Comparison of ENCODE assay signal across 27 mouse cellular contexts in genomic region chr19:55694651-55695050, GRCm38 (mm10). TPM values are rescaled to one million over a fixed set of nuclear protein-coding genes. Genes with fewer than 3 reads are reported as not detected.
DNase-seq lines count a peak whose midpoint lies in the region; ATAC-seq lines count a peak whose summit lies in the region.
"Had no signal": no experiment of that assay in that cellular context is flagged by ENCODE, and none has a peak within 500 bp of the region (broad histone marks: within the 10 kb centered on the region; RNA-seq: fewer than 3 reads in every experiment).

No protein-coding gene starts in this region.

- no peak for ATAC-seq in heart, embryonic 12.5 days (ENCODE audit: insufficient number of reproducible peaks, low FRiP score)
- ATAC-seq in neural tube, embryonic 13.5 days (ENCODE audit: low read depth) = no peak
- no peak for ATAC-seq in forebrain, embryonic 15.5 days (replicated peaks)
- ATAC-seq in midbrain, embryonic 16.5 days = no peak
- ATAC-seq in CD4-positive, CD25-positive, alpha-beta regulatory T cell, adult 4 months = no peak
- ATAC-seq: intestine, embryonic 15.5 days; liver, postnatal 0 days; lung, postnatal 0 days had no signal

- H3K27ac ChIP-seq in heart, embryonic 10.5 days = no peak overlapping the region
- no peak overlapping the region for H3K27ac ChIP-seq in heart, embryonic 12.5 days (ENCODE audit: poor library complexity, severe bottlenecking)
- no peak overlapping the region for H3K27ac ChIP-seq in neural tube, embryonic 13.5 days (replicated peaks)
- H3K27ac ChIP-seq in forebrain, embryonic 15.5 days (replicated peaks) = no peak overlapping the region
- no peak overlapping the region for H3K27ac ChIP-seq in midbrain, embryonic 16.5 days (ENCODE audit: low read length)
- H3K27ac ChIP-seq: embryonic facial prominence, embryonic 13.5 days; heart, embryonic 15.5 days; hindbrain, embryonic 15.5 days; intestine, embryonic 15.5 days; layer of hippocampus, adult 2 months; macrophage; stomach, postnatal 0 days had no signal

- H3K9ac ChIP-seq in heart, embryonic 12.5 days = no peak overlapping the region
- H3K9ac ChIP-seq in neural tube, embryonic 13.5 days = 0 out of 2 replicates have a peak overlapping the region, but pooled peaks have one; percentile 9
- peak overlapping the region; percentile 11; the same call in 1 of the 2 replicates for H3K9ac ChIP-seq in forebrain, embryonic 15.5 days (replicated peaks)
- no peak overlapping the region for H3K9ac ChIP-seq in midbrain, embryonic 16.5 days (ENCODE audit: low read depth, low read length)
- H3K9ac ChIP-seq: embryonic facial prominence, embryonic 13.5 days; heart, embryonic 15.5 days; hindbrain, embryonic 15.5 days; intestine, embryonic 15.5 days; liver, postnatal 0 days had no signal

- 22% methylated on average over 13 of the region's 13 CpGs for WGBS in heart, embryonic 10.5 days
- 28% methylated on average over 13 of the region's 13 CpGs for WGBS in heart, embryonic 12.5 days
- WGBS in neural tube, embryonic 13.5 days = 21% methylated on average over 13 of the region's 13 CpGs
- 13% methylated on average over 13 of the region's 13 CpGs for WGBS in forebrain, embryonic 15.5 days
- WGBS in midbrain, embryonic 16.5 days = 11% methylated on average over 13 of the region's 13 CpGs

- H3K4me2 ChIP-seq in heart, embryonic 12.5 days = no peak overlapping the region
- no peak overlapping the region for H3K4me2 ChIP-seq in neural tube, embryonic 13.5 days
- peak overlapping the region; percentile 3; the same call in 1 of the 2 replicates for H3K4me2 ChIP-seq in forebrain, embryonic 15.5 days (replicated peaks)
- H3K4me2 ChIP-seq in midbrain, embryonic 16.5 days (ENCODE audit: low read length) = peak overlapping the region; percentile 36
- H3K4me2 ChIP-seq: embryonic facial prominence, embryonic 13.5 days; heart, embryonic 15.5 days; hindbrain, embryonic 15.5 days; intestine, embryonic 15.5 days; liver, embryonic 11.5 days had no signal

- no peaks in the 10 kb centered on the region for H3K36me3 ChIP-seq in heart, embryonic 10.5 days
- H3K36me3 ChIP-seq in heart, embryonic 12.5 days = no peaks in the 10 kb centered on the region
- no peaks in the 10 kb centered on the region for H3K36me3 ChIP-seq in neural tube, embryonic 13.5 days
- H3K36me3 ChIP-seq in forebrain, embryonic 15.5 days = no peaks in the 10 kb centered on the region
- H3K36me3 ChIP-seq in midbrain, embryonic 16.5 days (ENCODE audit: control insufficient read depth, insufficient read depth, low read length) = no peaks in the 10 kb centered on the region
- H3K36me3 ChIP-seq: embryonic facial prominence, embryonic 13.5 days; heart, embryonic 15.5 days; hindbrain, embryonic 15.5 days; intestine, embryonic 15.5 days had no signal

- H3K27me3 ChIP-seq in heart, embryonic 10.5 days (ENCODE audit: insufficient read depth, poor library complexity, severe bottlenecking) = peaks cover 60% of the 10 kb centered on the region
- H3K27me3 ChIP-seq in heart, embryonic 12.5 days (replicated peaks) = peaks cover 35% of the 10 kb centered on the region
- peaks cover 25% of the 10 kb centered on the region for H3K27me3 ChIP-seq in neural tube, embryonic 13.5 days
- no peaks in the 10 kb centered on the region for H3K27me3 ChIP-seq in forebrain, embryonic 15.5 days
- H3K27me3 ChIP-seq in midbrain, embryonic 16.5 days (ENCODE audit: control insufficient read depth, insufficient read depth, low read depth, low read length) = no peaks in the 10 kb centered on the region; the same call in 1 of the 2 replicates
- H3K27me3 ChIP-seq: intestine, embryonic 15.5 days had no signal

- no peaks in the 10 kb centered on the region for H3K9me3 ChIP-seq in heart, embryonic 10.5 days
- H3K9me3 ChIP-seq in heart, embryonic 12.5 days (replicated peaks) = no peaks in the 10 kb centered on the region
- H3K9me3 ChIP-seq in neural tube, embryonic 13.5 days = no peaks in the 10 kb centered on the region
- H3K9me3 ChIP-seq in forebrain, embryonic 15.5 days = no peaks in the 10 kb centered on the region
- no peaks in the 10 kb centered on the region for H3K9me3 ChIP-seq in midbrain, embryonic 16.5 days (replicated peaks; ENCODE audit: control insufficient read depth, low read length, poor library complexity, severe bottlenecking)
- H3K9me3 ChIP-seq: embryonic facial prominence, embryonic 13.5 days; heart, embryonic 15.5 days; hindbrain, embryonic 15.5 days; intestine, embryonic 15.5 days had no signal

- peaks cover 12% of the 10 kb centered on the region; the same call in 1 of the 2 replicates for H3K4me1 ChIP-seq in heart, embryonic 10.5 days
- H3K4me1 ChIP-seq in heart, embryonic 12.5 days (replicated peaks) = no peaks in the 10 kb centered on the region
- H3K4me1 ChIP-seq in neural tube, embryonic 13.5 days (replicated peaks) = peaks cover 8% of the 10 kb centered on the region
- peaks cover 9% of the 10 kb centered on the region for H3K4me1 ChIP-seq in forebrain, embryonic 15.5 days
- peaks cover 7% of the 10 kb centered on the region for H3K4me1 ChIP-seq in midbrain, embryonic 16.5 days (ENCODE audit: control insufficient read depth, insufficient read depth, low read length)

- 0 out of 2 replicates have a peak overlapping the region, but pooled peaks have one; percentile 18 for H3K4me3 ChIP-seq in heart, embryonic 10.5 days
- H3K4me3 ChIP-seq in heart, embryonic 12.5 days = no peak overlapping the region
- H3K4me3 ChIP-seq in neural tube, embryonic 13.5 days = no peak overlapping the region
- no peak overlapping the region for H3K4me3 ChIP-seq in forebrain, embryonic 15.5 days
- no peak overlapping the region for H3K4me3 ChIP-seq in midbrain, embryonic 16.5 days (ENCODE audit: low read depth, low read length)
- H3K4me3 ChIP-seq: embryonic facial prominence, embryonic 13.5 days; erythroblast, embryonic 14.5 days; heart, embryonic 15.5 days; hindbrain, embryonic 15.5 days; intestine, embryonic 15.5 days; layer of hippocampus, adult 2 months had no signal

- DNase-seq in heart, embryonic 10.5 days (ENCODE audit: low spot score) = no peak
- DNase-seq in neural tube, embryonic 10.5 days (ENCODE audit: extremely low spot score, low spot score) = no peak
- no peak for DNase-seq in frontal cortex, postnatal 25 days (ENCODE audit: low spot score in 2 of 2)
- DNase-seq: adrenal gland, postnatal 36 days; cerebellum, adult 11 months; cerebellum, postnatal 14 days; gastrocnemius, postnatal 25 days; heart, adult 18-20 months; heart, postnatal 4 days; kidney, postnatal 25 days; liver, postnatal 0 days; right cerebral cortex, postnatal 14 days had no signal

RNA-seq across cellular contexts. Expression of gene Tcf7l2, which starts 47.0 kb away (rescaled TPM):
- polyA plus RNA-seq in heart, embryonic 10.5 days (2016; fragmentation: Nextera tagmentation; extraction: Ambion mirVana) = 53.2 and 61.8 TPM in 2 replicates
- polyA plus RNA-seq in heart, embryonic 12.5 days (2016; fragmentation: Nextera tagmentation; extraction: Ambion mirVana) = 59.7 and 64.7 TPM in 2 replicates
- polyA plus RNA-seq in neural tube, embryonic 13.5 days (2015; fragmentation: Nextera tagmentation; extraction: Ambion mirVana) = 18.4 and 29.2 TPM in 2 replicates
- polyA plus RNA-seq in forebrain, embryonic 15.5 days (2015; fragmentation: Nextera tagmentation; extraction: Ambion mirVana) = 95.4 and 131 TPM in 2 replicates
- polyA plus RNA-seq in midbrain, embryonic 16.5 days (2015; fragmentation: Nextera tagmentation; extraction: Ambion mirVana) = 824 and 1,080 TPM in 2 replicates
- 1 to 10 TPM; 2.4 to 3.5 TPM for polyA plus RNA-seq in CD4-positive, CD25-positive, alpha-beta regulatory T cell, adult 4 months (2017; shearing (Covaris generic))

Comparison
In these comparisons a context has a peak if more than half of its experiments do, and no peak if none do; other contexts are left out.
1. H3K4me2 ChIP-seq: peak in forebrain, embryonic 15.5 days (single experiment) and midbrain, embryonic 16.5 days (single experiment); none in heart, embryonic 12.5 days (single experiment) and neural tube, embryonic 13.5 days (single experiment).
2. H3K9ac ChIP-seq: peak in neural tube, embryonic 13.5 days (single experiment) and forebrain, embryonic 15.5 days (single experiment); none in heart, embryonic 12.5 days (single experiment) and midbrain, embryonic 16.5 days (single experiment).